In genomic region chr13:90279786-90280382, GRCm38 (mm10) we compare ENCODE assay signal across 8 mouse cellular contexts.
DNase-seq lines count a peak whose midpoint lies in the region; TF ChIP-seq lines count a peak whose summit lies in the region.

No protein-coding gene starts in this region.

- no peak overlapping the region for H3K4me3 ChIP-seq in layer of hippocampus, adult 2 months
- H3K4me3 ChIP-seq in olfactory bulb, adult 2 months (ENCODE audit: insufficient read depth, low read depth, low read length): no peak overlapping the region

- DNase-seq in frontal cortex, postnatal 10 days (ENCODE audit: low spot score in 2 of 2): peak; percentile 5 to 16
- DNase-seq in frontal cortex, postnatal 25 days (ENCODE audit: low spot score in 2 of 2): no peak
- peak; percentile 4 for DNase-seq in right cerebral cortex, postnatal 25 days
- DNase-seq in right cerebral cortex, postnatal 14 days: no peak
- DNase-seq in layer of hippocampus, adult 2 months (ENCODE audit: low spot score in 2 of 2): no peak
- no peak for DNase-seq in thymus, postnatal 4 days
- no peak for DNase-seq in spleen, postnatal 36 days (ENCODE audit: low spot score in 2 of 2)

- TF ChIP-seq CTCF in layer of hippocampus, adult 2 months (conservative IDR thresholded peaks at IDR 0.05): no peak
- no peak for TF ChIP-seq CTCF in olfactory bulb, adult 2 months (IDR thresholded peaks at IDR 0.05; ENCODE audit: insufficient read depth, low read depth, low read length)

- WGBS in olfactory bulb, adult 2 months: 54% methylated on average over 3 of the region's 3 CpGs

- no peaks in the 10 kb centered on the region for H3K4me1 ChIP-seq in olfactory bulb, adult 2 months (ENCODE audit: control insufficient read depth, insufficient read depth, low read length)

- H3K27ac ChIP-seq in layer of hippocampus, adult 2 months: 0 out of 2 replicates have a peak overlapping the region, but pooled peaks have one; percentile 18
- 0 out of 2 replicates have a peak overlapping the region, but pooled peaks have one; percentile 35 for H3K27ac ChIP-seq in olfactory bulb, adult 2 months (ENCODE audit: insufficient read depth, low read depth, low read length)

- TF ChIP-seq POLR2A in olfactory bulb, adult 2 months (IDR thresholded peaks at IDR 0.05; ENCODE audit: insufficient read depth, low read depth, low read length): no peak

Comparison
In these comparisons a context has a peak if more than half of its experiments do, and no peak if none do; other contexts are left out.
1. DNase-seq: peak in frontal cortex, postnatal 10 days (2 of 2) and right cerebral cortex, postnatal 25 days (single experiment); none in frontal cortex, postnatal 25 days (0 of 2), right cerebral cortex, postnatal 14 days (single experiment), layer of hippocampus, adult 2 months (0 of 2), thymus, postnatal 4 days (single experiment) and spleen, postnatal 36 days (0 of 2).